Mouse (Mus musculus) hindbrain, embryonic 14.5 days (tissue): ENCODE measurements at regions not wholly inside any gene's neighbourhood (a gene's known extent, or its start where the extent isn't known, plus 50 kb on each side); places are given as distances from the start of the nearest gene placed in this dataset.
"Not testable (repeated sequence)": the region's sequence is repeated elsewhere in the genome, so short reads cannot be mapped to it uniquely, and the experiment has no call there.

Experiments
- ATAC-seq: fragments of 200-750 bp; cut with Nextera tagmentation; 2 replicates; pipeline ENCODE4 v1.8.0; 2017; ENCODE audit warnings: moderate number of reproducible peaks, mild to moderate bottlenecking, moderate TSS enrichment, moderate library complexity; ENCODE audit not compliant: low FRiP score
- DNase-seq: peaks from one replicate; pipeline ENCODE4 v3.0.0-alpha.2; 2015; ENCODE audit warnings: low spot score
- H3K27ac ChIP-seq: fragments of 300-500 bp; sonication (generic); 2 replicates; pipeline ENCODE4 v1.5.1; 2014; ENCODE audit warnings: mild to moderate bottlenecking, moderate library complexity
- H3K27me3 ChIP-seq: fragments of 300-500 bp; sonication (generic); 2 replicates; pipeline ENCODE4 v1.6.1; 2014; ENCODE audit warnings: mild to moderate bottlenecking, low read length, mixed read lengths; ENCODE audit not compliant: control insufficient read depth, insufficient read depth
- H3K36me3 ChIP-seq: fragments of 300-500 bp; sonication (generic); replicated peaks from 2 replicates; pipeline ENCODE4 v1.6.1; 2014; ENCODE audit not compliant: control insufficient read depth, insufficient read depth
- H3K4me1 ChIP-seq: fragments of 300-500 bp; sonication (generic); replicated peaks from 2 replicates; pipeline ENCODE4 v1.6.1; 2014; ENCODE audit warnings: antibody characterized with exemption, low read length, mixed read lengths; ENCODE audit not compliant: control insufficient read depth, insufficient read depth
- H3K4me2 ChIP-seq: fragments of 300-500 bp; sonication (generic); replicated peaks from 2 replicates; pipeline ENCODE4 v1.6.1; 2014; ENCODE audit warnings: mild to moderate bottlenecking, moderate library complexity
- H3K4me3 ChIP-seq: fragments of 300-500 bp; sonication (generic); replicated peaks from 2 replicates; pipeline ENCODE4 v1.5.1; 2014; ENCODE audit warnings: mild to moderate bottlenecking, low read length
- H3K9ac ChIP-seq: fragments of 300-500 bp; sonication (generic); 2 replicates; pipeline ENCODE4 v1.6.1; 2014
- H3K9me3 ChIP-seq: fragments of 300-500 bp; sonication (generic); 2 replicates; pipeline ENCODE4 v1.6.1; 2016; ENCODE audit warnings: low read length; ENCODE audit not compliant: control insufficient read depth
- WGBS: fragments of 180-500 bp; shearing (Covaris S2); extraction: QIAGEN DNeasy Blood & Tissue Kit; methylation state at CpG from one replicate; pipeline ENCODE4 v1.1.7; 2014; 5-methylcytosine and 5-hydroxymethylcytosine counted together

- Histone ChIP-seq H3K36me3 (no peaks in the 10 kb centered on the region), H3K9ac (no peak overlapping the region), H3K27me3 (no peaks in the 10 kb centered on the region), H3K27ac (no peak overlapping the region), H3K4me2 (no peak overlapping the region), H3K4me1 (no peaks in the 10 kb centered on the region), H3K4me3 (no peak overlapping the region), H3K9me3 (no peaks in the 10 kb centered on the region)
- no peak for ATAC-seq
- 97% methylated on average over 1 of the region's 1 CpGs for WGBS
- no peak for DNase-seq
These were observed 52.0 kb upstream of the Trpm1 start for GRCm38 (mm10) chr7:64101679-64102078.

DNA sequence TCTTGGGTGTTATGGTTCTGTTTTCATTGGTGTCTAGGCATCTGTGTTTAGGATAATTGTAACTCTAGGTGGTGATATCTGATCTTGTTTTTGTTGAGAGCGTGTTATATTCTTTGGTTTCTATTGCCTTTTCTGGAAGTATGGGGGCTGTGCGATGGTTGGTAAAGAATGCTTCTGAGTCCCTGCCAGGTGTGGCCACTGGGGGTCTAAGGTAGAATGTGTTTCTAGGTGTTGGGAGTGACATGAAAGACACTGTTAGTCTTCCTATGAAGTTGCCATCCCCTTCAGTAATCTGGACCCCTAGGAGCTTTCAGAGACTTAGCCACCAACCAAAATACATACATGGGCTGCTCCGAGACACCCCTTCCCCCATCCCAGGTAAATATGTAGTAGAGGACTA lies 54.0 kb upstream of the Trpm1 start:
- ATAC-seq (no peak), DNase-seq (no peak)
- Histone ChIP-seq H3K4me3 (no peak overlapping the region), H3K9me3 (no peaks in the 10 kb centered on the region), H3K27ac (no peak overlapping the region), H3K4me1 (no peaks in the 10 kb centered on the region), H3K4me2 (no peak overlapping the region), H3K36me3 (no peaks in the 10 kb centered on the region), H3K27me3 (no peaks in the 10 kb centered on the region), H3K9ac (no peak overlapping the region)
- 90% methylated on average over 3 of the region's 3 CpGs for WGBS

GRCm38 (mm10) chr7:64090067-64090466 lies 63.6 kb upstream of the Trpm1 start:
- 82% methylated on average over 1 of the region's 1 CpGs for WGBS
- no peak for ATAC-seq
- no peaks in the 10 kb centered on the region for H3K4me1 ChIP-seq

GRCm38 (mm10) chr7:64089034-64089433 lies 64.6 kb upstream of the Trpm1 start:
- H3K9ac ChIP-seq: no peak overlapping the region
- H3K27ac ChIP-seq: no peak overlapping the region
- WGBS: 90% methylated on average over 5 of the region's 5 CpGs
- H3K4me2 ChIP-seq: no peak overlapping the region
- no peak for DNase-seq
- H3K4me1 ChIP-seq: no peaks in the 10 kb centered on the region
- H3K9me3 ChIP-seq: no peaks in the 10 kb centered on the region
- no peak overlapping the region for H3K4me3 ChIP-seq
- H3K36me3 ChIP-seq: no peaks in the 10 kb centered on the region
- no peak for ATAC-seq
- H3K27me3 ChIP-seq: no peaks in the 10 kb centered on the region

More at GRCm38 (mm10) chr7:64090067-64090466, 63.6 kb upstream of the Trpm1 start:
- H3K9me3 ChIP-seq: no peaks in the 10 kb centered on the region
- no peak overlapping the region for H3K9ac ChIP-seq
- H3K36me3 ChIP-seq: no peaks in the 10 kb centered on the region
- no peaks in the 10 kb centered on the region for H3K27me3 ChIP-seq
- H3K4me3 ChIP-seq: no peak overlapping the region
- H3K27ac ChIP-seq: no peak overlapping the region
- H3K4me2 ChIP-seq: no peak overlapping the region
- DNase-seq: no peak

DNA sequence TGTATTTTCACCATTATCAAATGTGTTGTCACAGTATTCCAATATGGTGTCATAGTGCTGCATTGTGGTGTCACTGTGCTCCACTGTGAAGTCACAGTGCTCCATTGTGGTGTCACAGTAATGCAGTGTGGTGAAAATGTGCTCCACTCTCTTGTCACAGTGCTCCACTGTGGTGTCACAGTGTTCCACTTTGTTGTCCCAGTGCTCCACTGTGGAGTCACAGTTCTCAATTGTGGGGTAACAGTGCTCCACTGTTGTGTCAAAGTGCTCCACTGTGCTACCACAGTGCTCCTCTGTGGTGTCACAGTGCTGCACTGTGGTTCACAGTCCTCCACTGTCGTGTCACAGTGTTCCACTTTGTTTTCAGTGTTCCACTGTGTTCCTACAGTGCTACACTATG lies 69.7 kb upstream of the Trpm1 start:
- H3K4me2 ChIP-seq, H3K27me3 ChIP-seq, DNase-seq, H3K4me1 ChIP-seq, H3K9ac ChIP-seq, ATAC-seq, H3K9me3 ChIP-seq, H3K4me3 ChIP-seq, H3K36me3 ChIP-seq, H3K27ac ChIP-seq: not testable (repeated sequence)
- 60% methylated on average over 1 of the region's 1 CpGs for WGBS

- Histone ChIP-seq H3K4me2 (no peak overlapping the region), H3K9me3 (no peaks in the 10 kb centered on the region), H3K4me1 (no peaks in the 10 kb centered on the region), H3K27me3 (no peaks in the 10 kb centered on the region), H3K4me3 (no peak overlapping the region), H3K9ac (no peak overlapping the region), H3K27ac (no peak overlapping the region), H3K36me3 (no peaks in the 10 kb centered on the region)
- WGBS: 90% methylated on average over 5 of the region's 5 CpGs
- DNase-seq: no peak
- no peak for ATAC-seq
These were observed 71.0 kb upstream of the Trpm1 start for GRCm38 (mm10) chr7:64082651-64083050.

- no peak for DNase-seq
- Histone ChIP-seq H3K4me2 (no peak overlapping the region), H3K9ac (no peak overlapping the region), H3K9me3 (no peaks in the 10 kb centered on the region), H3K27ac (no peak overlapping the region), H3K36me3 (no peaks in the 10 kb centered on the region), H3K27me3 (no peaks in the 10 kb centered on the region), H3K4me1 (no peaks in the 10 kb centered on the region), H3K4me3 (no peak overlapping the region)
- WGBS: 91% methylated on average over 3 of the region's 3 CpGs
- no peak for ATAC-seq
These were observed 71.4 kb upstream of the Trpm1 start for GRCm38 (mm10) chr7:64082201-64082600.

DNA sequence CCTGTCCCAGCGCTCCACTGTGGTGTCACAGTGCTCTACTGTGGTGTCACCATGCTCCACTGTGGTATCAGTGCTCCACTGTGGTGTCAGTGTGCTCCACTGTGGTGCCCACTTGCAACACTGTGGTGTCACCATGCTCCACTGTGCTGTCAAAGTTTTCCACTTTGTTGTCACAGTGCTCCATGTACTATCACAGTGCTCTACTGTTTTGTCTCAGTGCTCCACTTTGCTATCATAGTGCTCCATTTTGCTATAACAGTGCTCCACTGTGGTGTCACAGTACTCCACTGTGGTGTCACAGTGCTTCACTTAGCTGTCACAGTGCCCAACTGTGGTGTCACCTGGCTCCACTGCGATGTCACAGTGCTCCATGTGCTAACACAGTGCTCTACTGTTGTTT lies 72.0 kb upstream of the Trpm1 start:
- Histone ChIP-seq H3K9me3 (no peaks in the 10 kb centered on the region), H3K27ac (no peak overlapping the region), H3K9ac (no peak overlapping the region), H3K4me2 (no peak overlapping the region), H3K36me3 (no peaks in the 10 kb centered on the region), H3K27me3 (no peaks in the 10 kb centered on the region), H3K4me1 (no peaks in the 10 kb centered on the region), H3K4me3 (no peak overlapping the region)
- 71% methylated on average over 2 of the region's 2 CpGs for WGBS
- DNase-seq (no peak), ATAC-seq (no peak)

- 85% methylated on average over 2 of the region's 2 CpGs for WGBS
These were observed 72.6 kb upstream of the Trpm1 start for GRCm38 (mm10) chr7:64081019-64081418.

DNA sequence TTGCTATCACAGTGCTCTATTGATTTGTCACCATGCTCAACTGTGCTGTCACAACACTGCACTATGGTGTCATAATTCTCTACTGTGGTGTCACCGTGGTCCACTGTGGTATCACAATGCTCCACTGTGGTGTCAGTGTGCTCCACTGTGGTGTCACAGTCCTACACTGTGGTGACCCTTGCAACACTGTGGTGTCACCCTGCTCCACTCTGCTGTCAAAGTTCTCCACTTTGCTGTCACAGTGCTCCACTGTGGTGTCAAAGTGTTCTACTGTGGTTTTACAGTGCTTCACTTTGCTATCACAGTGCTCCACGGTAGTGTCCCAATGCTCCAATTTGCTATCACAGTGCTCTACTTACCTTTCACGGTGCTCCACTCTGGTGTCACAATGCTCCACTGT lies 74.3 kb upstream of the Trpm1 start:
- Histone ChIP-seq H3K9ac (no peak overlapping the region), H3K4me3 (no peak overlapping the region), H3K27me3 (no peaks in the 10 kb centered on the region), H3K9me3 (no peaks in the 10 kb centered on the region), H3K4me1 (no peaks in the 10 kb centered on the region), H3K27ac (no peak overlapping the region), H3K4me2 (no peak overlapping the region), H3K36me3 (no peaks in the 10 kb centered on the region)
- no peak for ATAC-seq
- WGBS: 87% methylated on average over 3 of the region's 3 CpGs
- no peak for DNase-seq

More at GRCm38 (mm10) chr7:64081019-64081418, 72.6 kb upstream of the Trpm1 start:
- no peak for ATAC-seq
- Histone ChIP-seq H3K4me2 (no peak overlapping the region), H3K9me3 (no peaks in the 10 kb centered on the region), H3K4me1 (no peaks in the 10 kb centered on the region), H3K4me3 (no peak overlapping the region), H3K27ac (no peak overlapping the region), H3K27me3 (no peaks in the 10 kb centered on the region), H3K9ac (no peak overlapping the region), H3K36me3 (no peaks in the 10 kb centered on the region)
- no peak for DNase-seq
